Mouse (Mus musculus) hindbrain, embryonic 15.5 days (tissue): ENCODE results near the gene Khdc1c. TPM values are rescaled to one million over a fixed set of nuclear protein-coding genes. Genes with fewer than 3 reads are reported as not detected.
"Not testable (repeated sequence)": the region's sequence is repeated elsewhere in the genome, so short reads cannot be mapped to it uniquely, and the experiment has no call there.

Source experiments
- ATAC-seq: fragments of 200-750 bp; cut with Nextera tagmentation; 2 replicates; pipeline ENCODE4 v1.8.0; 2017; ENCODE audit warnings: low read depth, moderate number of reproducible peaks, moderate TSS enrichment; ENCODE audit not compliant: low FRiP score
- H3K27ac ChIP-seq: fragments of 300-500 bp; sonication (generic); replicated peaks from 2 replicates; pipeline ENCODE4 v1.5.1; 2015; ENCODE audit warnings: mild to moderate bottlenecking, inconsistent platforms
- H3K27me3 ChIP-seq: fragments of 300-500 bp; sonication (generic); 2 replicates; pipeline ENCODE4 v1.6.1; 2015; ENCODE audit warnings: control low read depth, inconsistent platforms
- H3K36me3 ChIP-seq: fragments of 300-500 bp; sonication (generic); 2 replicates; pipeline ENCODE4 v1.6.1; 2015; ENCODE audit warnings: control low read depth, inconsistent platforms
- H3K4me1 ChIP-seq: fragments of 300-500 bp; sonication (generic); replicated peaks from 2 replicates; pipeline ENCODE4 v1.6.1; 2015; ENCODE audit warnings: control low read depth, inconsistent platforms
- H3K4me2 ChIP-seq: fragments of 300-500 bp; sonication (generic); 2 replicates; pipeline ENCODE4 v1.6.1; 2015; ENCODE audit warnings: moderate library complexity, mild to moderate bottlenecking, inconsistent platforms
- H3K4me3 ChIP-seq: fragments of 300-500 bp; sonication (generic); 2 replicates; pipeline ENCODE4 v1.5.1; 2015; ENCODE audit warnings: mild to moderate bottlenecking, inconsistent platforms
- H3K9ac ChIP-seq: fragments of 300-500 bp; sonication (generic); 2 replicates; pipeline ENCODE4 v1.6.1; 2015; ENCODE audit warnings: inconsistent platforms
- H3K9me3 ChIP-seq: fragments of 300-500 bp; sonication (generic); 2 replicates; pipeline ENCODE4 v1.6.1; 2016; ENCODE audit warnings: control low read depth, inconsistent platforms
- WGBS: fragments of 180-500 bp; shearing (Covaris S2); methylation state at CpG from one replicate; pipeline ENCODE4 v1.1.7; 2015; 5-methylcytosine and 5-hydroxymethylcytosine counted together
- polyA plus RNA-seq: library from polyadenylated mRNA; unstranded; fragments of >200 nt; fragmentation: Nextera tagmentation; extraction: Ambion mirVana; gene quantifications from 2 replicates; pipeline ENCODE4 v1.2.1, GENCODE M21; 2015

The Khdc1c gene
- not detected in 2 replicates for polyA plus RNA-seq

DNA sequence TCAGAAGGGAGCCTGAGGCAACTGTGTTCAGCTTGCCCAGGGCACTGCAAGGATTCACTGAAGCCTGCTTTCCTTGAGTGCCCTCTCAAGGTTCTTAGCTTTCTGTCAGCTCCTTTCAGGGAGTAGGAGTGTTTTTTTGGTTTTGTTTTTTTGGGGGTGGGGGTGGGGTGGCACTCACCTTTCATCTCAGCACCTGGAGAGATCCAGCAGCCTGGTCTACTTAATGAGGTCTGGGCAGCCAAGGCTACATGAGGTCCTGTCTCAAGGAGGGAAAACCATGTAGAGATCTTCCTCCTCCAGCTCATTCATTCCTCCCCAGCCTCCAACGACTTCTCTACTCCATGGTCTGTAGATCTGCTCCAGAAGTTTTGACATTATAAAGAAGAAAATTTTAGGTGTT, at the start of gene Khdc1c:
Gene Khdc1c, plus strand, starts transcription at position 301 of the 400 bp plus-strand sequence.
- not testable (repeated sequence) for H3K4me3 ChIP-seq, H3K4me1 ChIP-seq, H3K36me3 ChIP-seq, H3K4me2 ChIP-seq, H3K27me3 ChIP-seq, ATAC-seq, H3K27ac ChIP-seq, H3K9me3 ChIP-seq, H3K9ac ChIP-seq
- 84% methylated on average over 1 of the region's 1 CpGs for WGBS

- not testable (repeated sequence) for H3K9ac ChIP-seq, H3K4me2 ChIP-seq, H3K4me1 ChIP-seq, H3K4me3 ChIP-seq, H3K27ac ChIP-seq, H3K36me3 ChIP-seq, ATAC-seq, H3K27me3 ChIP-seq, H3K9me3 ChIP-seq
- WGBS: 98% methylated on average over 5 of the region's 5 CpGs
These were observed 47.9 kb upstream of the Khdc1c start for GRCm38 (mm10) chr1:21320271-21320670.

GRCm38 (mm10) chr1:21321656-21322055, 46.5 kb upstream of the Khdc1c start:
- no peaks in the 10 kb centered on the region for H3K27me3 ChIP-seq
- H3K4me3 ChIP-seq: no peak overlapping the region
- ATAC-seq: no peak
- no peak overlapping the region for H3K4me2 ChIP-seq
- H3K9me3 ChIP-seq: no peaks in the 10 kb centered on the region
- H3K9ac ChIP-seq: no peak overlapping the region
- WGBS: 89% methylated on average over 1 of the region's 1 CpGs
- H3K4me1 ChIP-seq: no peaks in the 10 kb centered on the region
- no peaks in the 10 kb centered on the region for H3K36me3 ChIP-seq
- H3K27ac ChIP-seq: no peak overlapping the region

GRCm38 (mm10) chr1:21323996-21324574, 44.0 kb upstream of the Khdc1c start:
- Histone ChIP-seq H3K36me3 (no peaks in the 10 kb centered on the region), H3K9me3 (no peaks in the 10 kb centered on the region), H3K9ac (no peak overlapping the region), H3K4me3 (no peak overlapping the region), H3K27ac (no peak overlapping the region), H3K27me3 (no peaks in the 10 kb centered on the region), H3K4me1 (no peaks in the 10 kb centered on the region), H3K4me2 (no peak overlapping the region)
- no peak for ATAC-seq
- 30% methylated on average over 1 of the region's 1 CpGs for WGBS

- H3K27ac ChIP-seq: no peak overlapping the region
- WGBS: 75% methylated on average over 1 of the region's 1 CpGs
- no peaks in the 10 kb centered on the region for H3K4me1 ChIP-seq
- no peaks in the 10 kb centered on the region for H3K36me3 ChIP-seq
- no peak overlapping the region for H3K9ac ChIP-seq
- H3K4me3 ChIP-seq: no peak overlapping the region
- no peaks in the 10 kb centered on the region for H3K27me3 ChIP-seq
- H3K9me3 ChIP-seq: no peaks in the 10 kb centered on the region
- H3K4me2 ChIP-seq: no peak overlapping the region
- no peak for ATAC-seq
These were observed 43.5 kb upstream of the Khdc1c start for GRCm38 (mm10) chr1:21324633-21325032.

DNA sequence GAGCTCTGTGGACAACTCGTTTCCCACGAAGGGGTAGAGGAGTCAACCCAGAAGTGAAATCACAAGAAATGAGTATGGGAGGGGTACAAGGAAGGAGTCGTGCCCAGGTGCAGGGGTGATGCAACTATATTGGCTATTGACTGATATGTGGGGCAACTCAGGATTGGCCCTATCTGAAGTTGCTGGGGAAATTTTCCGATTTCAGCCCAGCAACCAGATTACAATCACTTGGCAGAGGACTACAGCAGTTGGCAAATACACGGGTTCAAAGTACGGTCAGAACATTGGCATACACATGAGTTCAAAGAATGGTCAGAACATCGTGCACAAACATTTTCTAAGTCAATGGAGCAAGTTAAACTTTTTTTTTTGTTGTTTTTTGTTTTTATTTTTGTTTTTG, 41.4 kb upstream of the Khdc1c start:
- Histone ChIP-seq H3K27ac (no peak overlapping the region), H3K4me1 (no peaks in the 10 kb centered on the region), H3K27me3 (no peaks in the 10 kb centered on the region), H3K9ac (no peak overlapping the region), H3K36me3 (no peaks in the 10 kb centered on the region), H3K4me2 (no peak overlapping the region), H3K9me3 (no peaks in the 10 kb centered on the region), H3K4me3 (no peak overlapping the region)
- no peak for ATAC-seq
- 96% methylated on average over 7 of the region's 7 CpGs for WGBS

- ATAC-seq, H3K9ac ChIP-seq, H3K36me3 ChIP-seq, H3K4me1 ChIP-seq, H3K4me3 ChIP-seq, H3K27me3 ChIP-seq, H3K9me3 ChIP-seq, H3K4me2 ChIP-seq, H3K27ac ChIP-seq: not testable (repeated sequence)
These were observed 37.0 kb upstream of the Khdc1c start for GRCm38 (mm10) chr1:21331161-21331560.

DNA sequence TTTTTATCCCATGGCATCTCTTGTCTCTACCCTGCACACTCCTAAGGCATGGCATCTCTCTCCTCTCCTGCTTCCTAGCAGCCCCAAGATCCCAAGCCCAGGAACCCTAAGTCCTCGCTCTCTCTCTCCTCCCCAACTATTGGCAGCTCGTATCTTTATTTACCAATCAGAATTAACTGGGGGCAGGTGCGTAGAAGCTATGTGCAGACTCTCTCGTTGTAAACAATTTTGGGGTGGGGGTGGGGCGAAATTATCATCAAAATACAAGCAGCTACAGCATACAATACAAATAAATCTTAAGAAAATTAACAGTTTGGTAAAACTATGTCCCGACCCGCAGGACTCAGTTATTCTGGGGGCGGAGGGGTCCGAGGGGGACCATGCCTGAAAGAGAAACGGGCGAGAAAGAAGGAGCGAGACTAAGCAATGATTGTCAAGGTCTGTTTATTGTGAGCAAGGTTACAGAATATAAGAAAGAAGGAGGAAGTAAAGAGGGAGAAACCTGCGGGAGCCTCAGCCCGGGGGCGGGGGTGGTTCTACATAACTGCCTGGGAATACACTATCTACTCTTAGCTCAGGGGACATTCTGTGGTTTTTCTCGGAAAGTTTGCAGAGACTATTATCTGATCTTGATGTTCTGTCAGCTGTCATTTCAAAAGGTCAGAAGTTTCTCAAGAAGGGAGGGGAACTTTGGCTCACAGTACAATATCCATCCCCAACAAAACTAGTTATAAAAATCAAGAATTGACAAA, 34.7 kb upstream of the Khdc1c start:
- Histone ChIP-seq H3K9ac (no peak overlapping the region), H3K4me1 (no peaks in the 10 kb centered on the region), H3K27me3 (no peaks in the 10 kb centered on the region), H3K9me3 (no peaks in the 10 kb centered on the region), H3K4me3 (no peak overlapping the region), H3K4me2 (no peak overlapping the region), H3K36me3 (no peaks in the 10 kb centered on the region), H3K27ac (no peak overlapping the region)
- WGBS: 88% methylated on average over 16 of the region's 16 CpGs
- no peak for ATAC-seq

DNA sequence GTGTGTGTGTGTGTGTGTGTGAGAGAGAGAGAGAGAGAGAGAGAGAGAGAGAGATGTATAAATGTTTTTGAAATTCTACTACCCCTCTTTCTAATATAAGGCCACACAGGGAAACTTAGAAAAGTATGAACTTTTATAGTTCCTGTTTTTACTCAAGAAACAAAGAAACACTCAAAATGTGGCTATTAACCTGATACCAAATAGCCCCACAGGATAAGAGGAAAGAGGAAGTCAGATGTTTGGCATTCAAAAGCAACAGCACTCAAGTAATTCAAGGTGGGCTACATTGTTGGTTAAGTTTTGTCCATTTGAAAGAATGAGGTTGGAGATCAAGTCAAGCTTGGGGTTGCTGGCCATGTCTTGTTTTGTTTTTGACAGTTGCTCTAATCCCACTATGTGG, 32.3 kb upstream of the Khdc1c start:
- no peaks in the 10 kb centered on the region for H3K4me1 ChIP-seq
- H3K9me3 ChIP-seq: no peaks in the 10 kb centered on the region
- no peaks in the 10 kb centered on the region for H3K27me3 ChIP-seq
- H3K27ac ChIP-seq: no peak overlapping the region
- no peak overlapping the region for H3K4me3 ChIP-seq
- no peak overlapping the region for H3K9ac ChIP-seq
- H3K4me2 ChIP-seq: no peak overlapping the region
- ATAC-seq: no peak
- no peaks in the 10 kb centered on the region for H3K36me3 ChIP-seq

- no peaks in the 10 kb centered on the region for H3K36me3 ChIP-seq
- no peaks in the 10 kb centered on the region for H3K4me1 ChIP-seq
- H3K27me3 ChIP-seq: no peaks in the 10 kb centered on the region
- H3K27ac ChIP-seq: no peak overlapping the region
- no peak overlapping the region for H3K4me2 ChIP-seq
- no peak for ATAC-seq
- no peak overlapping the region for H3K4me3 ChIP-seq
- no peak overlapping the region for H3K9ac ChIP-seq
- 100% methylated on average over 1 of the region's 1 CpGs for WGBS
- H3K9me3 ChIP-seq: no peaks in the 10 kb centered on the region
These were observed 27.4 kb upstream of the Khdc1c start for GRCm38 (mm10) chr1:21340745-21341144.

GRCm38 (mm10) chr1:21344253-21344652, 23.9 kb upstream of the Khdc1c start:
- Histone ChIP-seq H3K36me3 (no peaks in the 10 kb centered on the region), H3K27me3 (no peaks in the 10 kb centered on the region), H3K4me2 (no peak overlapping the region), H3K9ac (no peak overlapping the region), H3K4me3 (no peak overlapping the region), H3K4me1 (no peaks in the 10 kb centered on the region), H3K9me3 (no peaks in the 10 kb centered on the region), H3K27ac (no peak overlapping the region)
- 0 out of 2 replicates have a peak, but pooled peaks have one; percentile 66 for ATAC-seq
- 68% methylated on average over 4 of the region's 4 CpGs for WGBS

GRCm38 (mm10) chr1:21344752-21345151, 23.4 kb upstream of the Khdc1c start:
- not testable (repeated sequence) for H3K4me2 ChIP-seq, H3K9me3 ChIP-seq, H3K9ac ChIP-seq, H3K27ac ChIP-seq, H3K36me3 ChIP-seq, H3K27me3 ChIP-seq, ATAC-seq, H3K4me3 ChIP-seq, H3K4me1 ChIP-seq
- WGBS: 92% methylated on average over 7 of the region's 7 CpGs

- 89% methylated on average over 2 of the region's 2 CpGs for WGBS
- H3K27ac ChIP-seq: no peak within 1 kb of the TSS
- no peak within 1 kb of the TSS for H3K4me2 ChIP-seq
- no peak within 1 kb of the TSS for H3K4me3 ChIP-seq
- no peak within 1 kb of the TSS for H3K9ac ChIP-seq
- no peak for ATAC-seq
- no peaks in the 10 kb centered on the region for H3K9me3 ChIP-seq
- no peaks in the 10 kb centered on the region for H3K4me1 ChIP-seq
- no peaks in the 10 kb centered on the region for H3K36me3 ChIP-seq
- no peaks in the 10 kb centered on the region for H3K27me3 ChIP-seq
These were observed 18.8 kb upstream of the Khdc1c start, which contains the start of gene Khdc1a for GRCm38 (mm10) chr1:21349341-21349740. TSS of gene Khdc1a (plus strand) at chr1:21349641.
